Mouse (Mus musculus) WW6 (cell line): ENCODE measurements around the gene Egfl8.

ENCODE experiments used
- DNase-seq: peaks from one replicate; pipeline ENCODE4 v3.0.0-alpha.2; 2013; ENCODE audit warnings: low read depth, low spot score

Egfl8 gene

DNA sequence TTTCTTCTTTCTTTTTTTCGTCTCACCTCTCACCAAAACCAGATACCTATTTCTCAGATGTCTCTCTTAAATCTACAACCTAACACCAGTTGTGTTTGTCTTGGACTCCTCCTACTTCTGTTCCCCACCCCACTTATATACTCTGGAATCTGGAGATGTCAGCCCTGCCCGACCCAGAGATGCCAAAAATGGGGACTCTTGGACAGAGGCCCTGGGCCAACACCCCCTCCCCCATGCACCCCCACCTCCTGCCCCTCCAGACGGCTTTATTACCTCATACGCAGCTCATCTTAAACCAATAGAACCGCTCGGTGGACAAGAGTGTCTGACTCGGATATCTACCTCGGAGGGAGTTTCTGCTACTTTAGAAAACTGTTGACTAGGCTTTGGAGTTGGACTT, 19.7 kb downstream of the Egfl8 start:
- DNase-seq, result no peak

DNA sequence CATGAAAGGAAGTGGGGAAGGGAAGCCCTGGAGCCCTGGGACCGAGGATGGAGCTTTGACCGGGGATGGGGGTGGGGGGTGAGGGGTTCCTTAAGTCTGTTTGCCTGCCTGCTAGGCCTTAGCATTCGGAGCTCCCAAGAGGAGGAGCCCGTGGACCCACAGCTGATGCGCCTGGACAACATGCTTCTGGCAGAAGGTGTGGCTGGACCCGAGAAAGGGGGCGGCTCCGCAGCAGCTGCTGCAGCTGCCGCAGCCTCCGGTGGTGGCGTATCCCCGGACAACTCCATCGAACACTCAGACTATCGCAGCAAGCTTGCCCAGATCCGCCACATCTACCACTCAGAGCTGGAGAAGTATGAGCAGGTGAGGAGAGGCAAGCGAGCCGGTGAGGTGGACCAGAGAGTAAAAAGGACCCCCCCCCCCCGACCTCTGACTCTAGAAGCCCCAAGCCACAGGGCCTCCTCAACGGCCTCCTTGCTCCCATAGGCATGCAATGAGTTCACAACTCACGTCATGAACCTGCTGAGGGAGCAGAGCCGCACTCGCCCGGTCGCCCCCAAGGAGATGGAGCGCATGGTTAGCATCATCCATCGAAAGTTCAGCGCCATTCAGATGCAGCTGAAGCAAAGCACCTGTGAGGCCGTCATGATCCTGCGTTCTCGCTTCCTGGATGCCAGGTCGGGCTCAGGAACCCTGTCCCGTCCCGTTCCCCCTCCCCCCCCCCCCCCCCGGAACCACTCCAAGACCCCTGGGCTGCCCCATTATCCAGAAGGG, 21.8 kb downstream of the Egfl8 start:
- DNase-seq, result no peak

DNA sequence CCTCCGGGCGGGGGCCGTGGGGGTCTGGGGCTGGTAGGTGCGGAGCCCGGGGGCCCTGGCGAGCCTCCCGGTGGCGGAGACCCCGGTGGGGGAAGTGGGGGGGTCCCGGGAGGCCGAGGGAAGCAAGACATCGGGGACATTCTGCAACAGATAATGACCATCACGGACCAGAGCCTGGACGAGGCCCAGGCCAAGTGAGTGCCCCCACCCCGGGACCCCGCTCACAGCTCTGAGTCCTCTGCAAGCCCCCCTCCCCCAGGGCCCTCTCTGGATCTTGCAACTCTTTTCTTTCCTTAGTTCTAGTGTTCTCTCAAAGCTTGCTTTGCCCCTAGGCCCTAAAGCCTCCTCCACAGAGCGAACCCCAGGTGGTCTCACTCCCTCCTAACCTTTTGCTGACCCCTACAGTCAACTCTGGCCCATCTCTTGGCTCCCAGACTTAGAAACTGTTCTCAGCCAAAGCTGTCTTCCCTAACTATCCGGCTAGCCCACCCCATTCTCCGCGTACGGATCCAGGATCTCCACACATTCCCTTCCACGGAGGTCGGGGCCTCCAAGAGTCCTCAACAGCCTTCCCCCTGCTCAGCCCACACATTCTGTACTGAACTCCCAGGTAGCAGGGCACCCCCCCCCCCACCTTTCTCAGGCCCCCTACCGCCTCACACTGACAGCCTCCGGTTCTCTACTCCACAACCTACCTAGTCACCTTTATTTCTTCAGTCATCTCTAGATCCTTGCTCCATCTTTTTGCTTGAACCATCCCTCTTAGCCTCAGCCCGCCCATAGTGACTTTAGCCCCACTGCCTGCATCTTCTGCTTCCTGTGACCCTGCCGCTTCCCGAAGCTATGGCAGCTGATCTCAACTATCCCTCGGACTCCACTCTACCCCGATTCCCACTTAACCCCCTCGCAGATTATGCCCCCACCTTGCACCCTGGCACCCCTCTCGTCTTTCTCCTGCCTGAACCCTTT, 22.9 kb downstream of the Egfl8 start:
- no peak for DNase-seq

DNA sequence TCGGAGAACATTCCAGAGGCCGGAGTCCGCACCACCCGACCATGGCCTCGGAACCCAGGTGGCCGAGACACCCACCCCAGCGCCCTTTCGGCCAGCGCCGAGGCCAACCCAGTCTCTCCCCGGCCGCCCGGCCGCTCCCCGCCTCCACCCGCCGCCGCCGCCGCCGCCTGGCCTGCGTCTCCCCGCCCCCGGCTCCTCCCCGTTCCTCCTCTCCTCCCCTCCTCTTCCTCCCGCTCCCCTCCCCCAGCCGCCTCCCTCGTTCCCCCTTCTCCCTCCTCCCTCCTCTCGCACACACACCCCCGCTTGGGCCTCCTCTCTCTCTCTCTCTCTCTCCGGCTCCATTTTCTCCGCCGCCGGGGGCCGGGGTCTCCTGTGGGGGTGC, 23.8 kb downstream of the Egfl8 start:
- DNase-seq, result no peak

DNA sequence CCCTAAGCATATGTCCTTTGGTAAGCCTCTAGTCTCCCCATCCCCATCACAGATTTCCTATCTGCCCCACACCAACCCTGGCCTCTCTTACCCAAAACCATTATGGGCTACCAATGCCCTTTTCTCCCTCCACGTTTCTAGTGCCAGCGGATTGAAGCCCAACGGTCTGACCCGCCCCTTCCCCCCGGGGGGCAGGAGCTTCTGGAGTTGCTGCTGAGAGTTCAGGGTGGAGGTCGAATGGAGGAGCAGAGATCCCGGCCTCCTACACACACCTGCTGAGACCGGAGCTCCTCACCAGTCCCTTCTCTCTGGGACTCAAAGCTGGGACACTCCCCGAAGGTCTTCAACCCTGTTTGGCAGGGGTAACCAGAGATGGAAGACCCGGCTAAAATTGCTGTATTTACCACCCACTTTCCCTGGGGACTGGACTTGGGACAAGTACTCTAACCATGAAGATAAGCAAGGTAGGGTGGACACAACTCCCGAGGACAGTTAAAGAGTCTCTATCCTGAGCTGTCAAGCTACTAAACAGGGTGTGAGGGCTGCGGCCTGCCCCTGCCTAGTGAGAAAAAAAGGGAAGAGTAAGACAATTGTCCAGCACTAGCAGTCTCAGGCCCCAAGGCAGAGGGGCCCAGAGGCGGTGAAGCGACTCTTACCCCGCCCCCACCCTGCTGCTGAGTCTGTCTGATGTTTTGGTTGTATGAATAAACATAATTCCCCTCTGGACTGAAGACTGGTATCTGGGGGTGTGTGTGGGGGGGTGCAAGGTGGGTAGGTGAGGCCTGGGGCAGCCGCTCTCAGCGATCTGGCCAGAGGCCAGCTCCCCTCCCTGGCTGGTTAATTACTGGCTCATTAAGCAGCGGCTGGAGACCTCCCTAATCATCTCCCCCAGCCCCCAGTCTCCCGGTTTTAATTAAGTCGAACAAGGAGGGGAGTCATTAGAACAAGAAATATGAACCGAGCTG, 24.5 kb downstream of the Egfl8 start, which contains the start of gene Pbx2:
Gene Pbx2, plus strand, starts transcription at position 238 of the 965 bp plus-strand sequence.
- no peak for DNase-seq

DNA sequence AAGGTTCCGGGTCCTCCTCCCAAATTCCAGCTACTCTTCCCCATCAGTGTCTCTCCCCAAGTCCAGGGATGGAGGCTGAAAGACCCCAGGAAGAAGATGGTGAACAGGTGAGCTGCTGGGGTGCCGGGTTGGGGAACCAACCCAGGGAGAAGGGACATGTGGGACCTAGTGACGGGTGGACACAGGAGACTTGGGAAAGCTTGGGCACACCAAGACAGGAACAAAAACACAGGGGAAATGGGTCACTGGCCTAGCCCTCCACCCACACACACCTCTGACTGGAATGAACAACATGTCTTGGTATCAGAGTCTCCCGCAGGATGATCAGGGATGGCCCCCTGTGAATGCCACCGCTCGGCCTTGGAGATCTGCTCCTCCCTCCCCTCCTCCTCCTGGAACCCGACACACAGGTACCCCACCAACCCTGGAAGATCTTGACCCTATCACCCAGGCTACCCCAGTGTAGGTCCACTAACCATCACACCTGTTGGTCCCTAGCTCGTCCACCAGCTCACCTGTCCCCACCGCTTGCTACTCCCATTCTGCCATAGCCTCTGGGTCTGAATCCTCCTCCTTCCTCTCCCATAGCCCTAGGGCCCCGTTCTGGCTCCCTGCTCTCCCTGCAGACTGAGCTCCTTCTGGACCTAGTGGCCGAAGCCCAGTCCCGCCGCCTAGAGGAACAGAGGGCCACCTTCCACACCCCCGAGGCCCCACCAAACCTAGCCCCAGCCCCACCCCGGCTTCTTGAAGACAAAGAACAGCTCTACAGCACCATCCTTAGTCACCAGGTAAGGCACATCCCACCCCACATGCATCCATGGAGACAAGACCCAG, 25.4 kb downstream of the Egfl8 start:
- no peak for DNase-seq

DNA sequence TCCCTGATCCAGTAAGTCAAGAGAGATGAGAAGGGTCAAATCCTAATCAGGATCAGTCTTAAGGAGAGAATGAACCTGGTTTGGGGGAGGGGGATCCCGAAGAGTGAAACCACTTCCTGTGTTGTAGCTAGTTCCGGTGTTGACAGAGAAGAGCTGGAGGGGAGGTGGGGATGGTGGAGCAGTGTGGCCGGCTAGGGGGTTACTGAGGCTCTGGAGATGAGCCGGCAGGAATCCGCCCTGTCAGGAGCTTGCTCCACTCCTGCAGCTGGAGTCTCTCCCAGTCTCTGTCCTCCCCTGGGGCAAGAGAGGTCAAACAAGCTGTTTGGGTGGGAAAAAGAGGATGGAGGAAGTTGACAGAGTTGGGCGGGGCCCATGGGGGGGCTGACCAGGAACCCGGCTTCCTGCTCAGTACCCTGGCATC, 26.1 kb downstream of the Egfl8 start, which contains the start of gene Gpsm3:
Gene Gpsm3, plus strand, starts transcription at position 126 of the 421 bp plus-strand sequence.
- DNase-seq, result no peak

DNA sequence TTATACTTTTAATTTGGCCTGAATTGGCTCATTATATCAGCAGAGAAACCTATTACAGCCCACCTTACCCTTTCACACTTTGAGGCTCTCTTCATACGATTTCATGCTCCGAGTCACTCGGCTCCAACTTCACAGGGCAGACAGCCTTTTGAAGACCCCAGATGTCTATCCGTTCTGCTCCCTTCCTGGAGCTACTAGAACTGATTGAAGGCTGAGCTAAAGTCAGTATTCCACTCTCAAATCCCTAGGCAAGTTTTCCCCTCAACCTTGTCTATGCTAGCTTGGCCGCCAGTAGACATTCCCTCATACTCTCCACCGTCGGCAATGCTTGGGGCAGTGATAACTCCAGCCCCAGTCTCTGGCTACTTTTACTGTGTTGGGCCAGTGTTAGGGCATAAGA, 26.6 kb downstream of the Egfl8 start:
- no peak for DNase-seq

DNA sequence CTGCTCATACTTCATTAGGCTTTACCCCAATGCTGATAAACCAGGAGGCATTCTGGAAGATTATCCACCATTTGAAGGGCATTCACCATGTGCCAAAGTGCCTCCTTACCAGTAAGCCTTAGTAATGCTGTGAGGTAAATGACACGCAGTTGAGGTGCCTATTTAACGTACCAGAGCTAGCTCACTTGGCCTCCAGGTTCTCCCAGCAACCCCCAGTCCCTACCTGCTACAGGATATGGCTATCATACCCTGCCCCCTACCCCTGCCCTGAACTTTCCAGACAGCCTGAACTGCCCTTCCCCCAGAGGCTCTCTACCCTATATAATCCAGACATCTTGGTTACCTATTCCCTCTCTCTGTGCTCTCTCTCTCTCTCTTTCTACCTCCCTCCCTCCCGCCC, 27.0 kb downstream of the Egfl8 start:
- no peak for DNase-seq

DNA sequence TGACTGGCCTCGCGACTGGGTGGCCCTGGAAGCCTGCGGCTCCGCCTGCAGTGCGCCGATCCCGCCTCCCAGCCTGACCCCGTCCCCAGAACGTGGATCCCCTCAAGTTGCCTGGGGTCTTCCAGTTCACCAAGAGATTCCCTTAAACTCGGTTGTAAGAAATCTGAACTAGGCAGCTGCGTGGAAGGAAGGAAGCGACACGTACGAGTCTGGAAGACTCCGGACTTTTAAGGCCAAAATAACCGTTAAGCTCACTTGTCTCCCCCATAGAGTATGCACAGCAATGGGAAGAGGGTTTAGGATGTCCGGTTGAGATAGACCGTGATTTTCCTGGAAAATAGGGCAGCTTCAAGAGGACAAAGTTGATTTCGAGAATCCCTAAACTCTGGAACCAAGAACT, 28.0 kb downstream of the Egfl8 start:
- no peak for DNase-seq

DNA sequence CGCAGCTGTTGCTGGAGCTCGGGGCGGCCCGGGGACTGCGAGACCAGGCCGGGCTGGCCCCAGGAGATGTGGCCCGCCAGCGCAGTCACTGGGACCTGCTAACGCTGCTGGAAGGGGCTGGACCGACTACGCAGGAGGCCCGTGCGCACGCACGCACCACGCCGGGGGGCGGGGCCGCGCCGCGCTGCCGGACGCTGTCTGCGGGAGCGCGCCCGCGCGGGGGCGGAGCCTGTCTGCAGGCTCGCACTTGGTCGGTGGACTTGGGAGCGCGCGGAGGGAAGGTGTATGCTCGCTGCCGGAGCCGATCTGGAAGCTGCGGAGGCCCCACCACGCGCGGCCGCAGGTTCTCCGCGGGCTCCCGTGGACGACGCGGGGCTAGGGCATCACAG, 28.4 kb downstream of the Egfl8 start:
- DNase-seq, result no peak

DNA sequence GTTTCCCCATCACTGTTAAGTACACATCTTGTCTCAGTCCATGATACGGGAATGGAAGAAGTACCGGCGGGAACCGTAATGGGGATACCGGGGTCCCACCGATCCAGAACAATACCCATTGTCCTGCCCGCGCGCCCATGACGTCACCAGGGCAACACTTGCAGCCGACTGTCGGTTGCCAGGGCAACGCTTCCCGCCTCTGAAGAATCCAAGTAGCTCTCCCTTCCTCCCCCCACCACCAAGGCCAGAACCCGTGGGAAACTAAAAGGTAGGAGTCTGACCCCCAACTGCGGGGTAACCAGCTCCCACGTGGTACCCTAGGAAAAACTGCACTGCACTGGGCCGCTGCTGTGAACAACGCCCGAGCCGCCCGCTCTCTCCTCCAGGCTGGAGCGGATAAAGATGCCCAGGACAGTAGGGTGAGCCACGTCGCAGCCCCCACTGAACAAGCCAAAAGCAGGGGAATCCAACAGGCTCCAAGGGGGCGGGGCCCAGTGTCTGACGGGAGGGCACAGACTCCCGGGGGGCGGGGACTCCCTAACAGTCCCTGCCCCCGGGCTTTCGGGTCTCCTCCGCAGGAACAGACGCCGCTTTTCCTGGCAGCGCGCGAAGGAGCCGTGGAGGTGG, 28.9 kb downstream of the Egfl8 start:
- DNase-seq, result no peak

DNA sequence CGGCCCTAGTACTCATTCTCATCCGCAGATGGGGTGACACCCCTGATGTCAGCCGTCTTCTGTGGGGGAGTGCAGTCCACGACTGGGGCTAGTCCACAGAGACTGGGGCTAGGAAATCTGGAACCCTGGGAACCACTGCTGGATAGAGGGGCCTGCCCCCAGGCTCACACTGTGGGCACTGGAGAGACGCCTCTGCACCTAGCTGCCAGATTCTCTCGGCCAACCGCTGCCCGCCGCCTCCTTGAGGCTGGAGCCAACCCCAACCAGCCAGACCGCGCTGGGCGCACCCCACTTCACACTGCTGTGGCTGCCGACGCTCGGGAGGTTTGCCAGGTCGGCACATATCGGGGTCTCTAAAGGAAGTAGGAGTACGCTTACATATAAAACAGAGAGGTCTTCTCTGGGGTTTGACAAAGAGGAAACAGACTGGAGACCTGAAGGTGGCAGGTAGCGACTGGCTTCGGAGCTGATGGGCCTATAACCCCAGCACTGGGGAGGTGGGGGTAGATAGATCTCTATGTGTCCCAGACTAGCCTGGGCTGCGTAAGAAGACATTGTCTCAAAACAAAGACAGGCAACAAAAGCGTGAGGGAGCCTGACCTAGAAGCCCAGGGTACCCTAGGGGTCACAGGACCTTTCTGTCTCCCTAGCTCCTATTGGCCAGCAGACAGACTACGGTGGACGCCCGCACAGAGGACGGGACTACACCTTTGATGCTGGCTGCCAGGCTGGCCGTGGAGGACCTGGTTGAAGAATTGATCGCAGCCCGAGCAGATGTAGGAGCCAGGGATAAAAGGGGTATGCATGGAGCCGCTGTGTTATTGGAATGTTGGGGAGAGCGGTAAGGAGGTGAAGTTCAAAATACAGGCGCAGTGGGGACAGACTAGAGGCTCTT, 29.6 kb downstream of the Egfl8 start:
- DNase-seq, result no peak

DNA sequence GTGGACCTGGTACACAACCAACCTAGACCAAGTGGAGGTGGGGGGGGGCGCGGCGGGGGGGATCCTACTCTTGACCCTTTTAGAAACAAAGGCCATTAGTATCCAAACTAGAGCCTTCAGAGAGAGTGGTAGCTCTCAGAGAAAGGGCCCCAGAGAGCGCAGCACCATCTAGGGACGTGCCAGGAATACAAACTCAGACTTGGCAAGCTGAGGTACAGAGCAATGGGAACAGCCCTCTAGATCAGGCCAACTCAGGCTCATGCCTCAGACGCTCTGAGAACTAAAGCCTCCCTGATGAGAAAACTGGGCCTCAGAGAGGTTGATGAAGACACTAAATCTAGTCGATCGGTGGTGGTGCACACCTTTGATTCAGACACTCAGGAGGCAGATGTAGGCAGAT, 30.6 kb downstream of the Egfl8 start:
- no peak for DNase-seq

DNA sequence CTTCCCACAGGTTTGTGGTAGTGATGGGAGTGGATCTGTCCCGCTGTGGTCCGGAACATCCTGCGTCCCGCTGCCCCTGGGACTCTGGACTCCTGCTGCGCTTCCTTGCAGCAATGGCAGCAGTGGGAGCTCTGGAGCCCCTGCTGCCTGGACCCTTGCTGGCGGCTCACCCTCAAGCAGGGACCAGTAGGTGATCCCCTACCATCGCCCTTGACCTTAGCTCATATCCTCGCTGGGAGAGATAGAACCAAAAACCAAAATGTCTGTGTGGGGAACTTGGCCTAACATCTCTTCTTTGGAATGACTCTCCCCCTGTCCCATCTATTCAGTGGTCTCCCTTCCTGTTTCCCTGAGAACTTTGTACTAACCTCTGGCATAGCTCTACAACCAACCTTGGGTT, 32.0 kb downstream of the Egfl8 start:
- DNase-seq, result no peak

DNA sequence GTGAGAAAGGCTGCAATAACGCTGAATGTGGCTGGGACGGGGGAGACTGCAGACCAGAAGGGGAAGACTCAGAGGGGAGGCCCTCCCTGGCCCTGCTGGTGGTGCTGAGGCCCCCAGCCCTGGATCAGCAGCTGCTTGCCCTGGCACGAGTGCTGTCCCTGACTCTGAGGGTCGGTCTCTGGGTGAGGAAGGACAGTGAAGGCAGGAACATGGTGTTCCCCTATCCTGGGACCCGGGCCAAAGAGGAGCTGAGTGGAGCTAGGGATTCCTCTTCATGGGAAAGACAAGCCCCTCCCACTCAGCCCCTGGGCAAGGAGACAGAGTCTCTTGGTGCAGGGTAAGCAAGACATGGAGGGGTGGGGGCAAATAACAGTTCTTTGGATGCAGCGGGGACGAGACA, 32.4 kb downstream of the Egfl8 start:
- no peak for DNase-seq

DNA sequence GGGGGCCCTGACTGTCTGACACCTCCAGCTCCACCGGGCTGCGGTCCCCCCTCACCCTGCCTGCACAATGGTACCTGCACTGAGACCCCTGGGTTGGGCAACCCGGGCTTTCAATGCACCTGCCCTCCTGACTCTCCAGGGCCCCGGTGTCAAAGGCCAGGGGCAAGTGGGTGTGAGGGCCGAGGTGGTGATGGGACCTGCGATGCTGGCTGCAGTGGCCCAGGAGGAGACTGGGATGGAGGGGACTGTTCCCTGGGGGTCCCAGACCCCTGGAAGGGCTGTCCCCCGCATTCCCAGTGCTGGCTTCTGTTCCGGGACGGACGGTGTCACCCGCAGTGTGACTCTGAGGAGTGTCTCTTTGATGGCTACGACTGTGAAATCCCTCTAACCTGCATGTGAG, 33.2 kb downstream of the Egfl8 start:
- DNase-seq, result no peak

DNA sequence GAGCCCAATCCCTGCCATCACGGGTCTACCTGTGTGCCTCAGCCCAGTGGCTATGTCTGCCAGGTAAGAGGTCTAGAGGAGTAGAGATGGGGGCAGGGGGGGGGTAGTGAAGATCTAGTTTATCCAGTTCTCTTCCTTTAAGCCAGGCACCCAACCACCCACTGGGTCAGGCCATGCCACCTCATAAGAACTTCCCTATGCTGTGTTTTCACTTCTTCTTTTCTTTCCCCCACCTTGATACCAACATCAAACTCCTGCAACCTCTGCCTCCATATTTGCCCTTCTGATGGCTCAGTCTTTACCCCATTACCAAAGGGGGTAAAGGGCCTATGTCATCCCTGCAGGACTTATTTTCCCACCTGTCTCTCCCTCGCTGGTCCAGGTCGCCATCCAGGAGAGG, 37.7 kb downstream of the Egfl8 start:
- DNase-seq, result no peak

DNA sequence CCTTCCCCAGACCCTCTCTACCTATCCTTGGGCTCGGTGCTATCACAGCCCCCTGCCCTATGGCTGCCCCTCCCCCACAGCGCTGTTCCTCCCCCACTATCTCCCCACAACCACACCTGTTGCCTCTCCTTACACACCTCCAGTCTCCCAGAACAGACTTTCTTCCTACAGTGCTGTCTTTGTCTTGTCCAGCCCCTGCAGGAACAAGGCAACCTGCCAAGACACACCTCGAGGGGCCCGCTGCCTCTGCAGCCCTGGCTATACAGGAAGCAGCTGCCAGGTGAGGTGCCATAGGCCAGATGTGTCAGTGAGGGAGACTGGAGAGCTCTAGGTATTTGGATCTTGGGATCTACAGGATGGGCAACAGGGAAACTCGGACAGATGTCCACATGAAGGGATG, 39.2 kb downstream of the Egfl8 start:
- DNase-seq, result no peak
